Mouse (Mus musculus) T-helper 17 cell (primary cell): ENCODE measurements around the gene Sema4g.

Experiments
- in situ Hi-C, 2 experiments: fragments of 300-600 bp; cut with MboI, MseI; formaldehyde crosslinking; loops; 1 replicate in 1 of 2; 2 replicates in 1 of 2; pipeline ENCODE4 v1.15.1; 2025; ENCODE audit warnings: high pct_unique_total_duplicates in 2 of 2

Sema4g gene

DNA sequence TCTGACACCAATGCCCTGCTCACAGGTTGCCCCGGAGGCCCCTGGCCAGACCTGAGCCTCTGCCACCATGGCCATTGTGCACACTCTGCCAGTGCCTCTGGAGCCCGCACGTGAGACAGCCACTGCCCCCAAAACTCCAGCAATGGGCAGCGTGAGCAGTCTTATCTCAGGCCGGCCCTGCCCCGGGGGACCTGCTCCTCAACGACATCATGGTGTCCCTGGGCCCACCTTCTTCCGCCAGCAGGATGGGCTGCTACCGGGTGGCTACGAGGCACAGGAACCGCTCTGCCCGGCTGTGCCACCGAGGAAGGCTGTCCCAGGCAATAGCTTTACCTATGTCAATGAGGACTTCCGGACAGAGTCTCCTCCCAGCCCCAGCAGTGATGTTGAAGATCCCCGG, 32.5 kb downstream of the Sema4g start:
- in situ Hi-C loops, result no loop called here

DNA sequence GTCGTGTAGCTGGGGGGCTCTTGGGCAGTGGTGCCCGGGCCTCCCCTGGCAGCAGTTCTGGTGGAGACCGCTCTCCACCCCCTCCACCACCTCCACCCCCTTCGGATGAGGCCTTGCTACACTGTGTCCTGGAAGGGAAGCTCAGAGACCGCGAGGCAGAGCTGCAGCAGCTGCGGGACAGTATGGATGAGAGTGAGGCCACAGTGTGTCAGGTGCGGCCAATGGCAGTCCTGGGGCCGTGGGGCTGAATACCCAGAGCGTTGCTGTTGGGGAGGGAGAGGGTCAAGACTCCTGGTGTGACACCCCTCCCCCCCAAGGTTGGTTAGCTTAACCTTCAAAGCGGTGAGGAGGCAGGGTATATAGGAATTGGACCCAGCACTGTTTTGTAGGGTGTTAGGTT, 35.1 kb downstream of the Sema4g start:
- in situ Hi-C loops, result no loop called here

- in situ Hi-C loops, result no loop called here
Measured at GRCm38 (mm10) chr19:45024775-45025174, 35.9 kb downstream of the Sema4g start.

GRCm38 (mm10) chr19:45025937-45026568, 37.2 kb downstream of the Sema4g start:
- in situ Hi-C loops, result no loop called here

GRCm38 (mm10) chr19:45026958-45027670, 38.2 kb downstream of the Sema4g start:
- in situ Hi-C loops, result no loop called here

DNA sequence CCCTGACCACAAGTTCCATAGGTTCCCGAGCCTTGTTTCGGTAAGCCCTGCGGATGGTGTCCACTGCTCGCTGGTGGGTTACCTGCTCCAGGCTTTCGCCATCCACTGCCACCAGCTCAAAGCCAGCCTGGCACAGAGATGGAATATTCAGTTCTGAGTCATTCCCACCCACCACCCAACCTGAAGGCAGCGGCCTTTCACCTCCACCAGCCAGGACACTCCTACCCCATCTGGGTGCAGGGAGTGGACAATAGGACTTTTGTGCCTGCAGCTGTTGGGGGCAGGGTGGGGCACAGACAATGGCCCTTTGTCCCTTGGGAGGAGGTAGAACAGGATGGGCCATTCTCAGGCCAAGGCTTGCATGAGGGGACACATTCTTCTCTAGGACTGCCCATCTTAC, 38.9 kb downstream of the Sema4g start:
- in situ Hi-C loops, result no loop called here

DNA sequence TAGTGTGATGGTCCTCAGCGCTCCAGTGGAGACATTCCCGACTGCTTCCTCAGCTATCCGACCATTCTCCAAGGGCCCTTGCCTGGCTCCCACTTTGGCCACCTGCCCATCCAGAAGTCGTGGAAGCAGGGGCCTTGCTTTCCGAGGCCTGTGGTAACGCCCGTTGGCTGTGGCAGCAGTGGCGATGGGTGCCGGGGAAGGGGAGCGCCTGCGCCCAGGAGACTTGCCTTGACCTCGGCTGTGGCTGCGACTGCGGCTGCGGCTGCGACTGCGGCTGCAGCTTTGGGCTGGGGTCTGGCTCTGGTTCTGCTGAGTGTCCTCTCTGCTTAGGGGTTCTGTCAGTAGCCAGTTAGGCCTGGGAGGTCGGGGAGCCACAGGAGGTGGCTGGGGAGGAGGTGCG, 39.8 kb downstream of the Sema4g start:
- in situ Hi-C loops, result no loop called here

GRCm38 (mm10) chr19:45029571-45029970, 40.7 kb downstream of the Sema4g start:
- in situ Hi-C loops, result no loop called here

GRCm38 (mm10) chr19:45030111-45030510, 41.2 kb downstream of the Sema4g start:
- in situ Hi-C loops, result loop anchor here in 1 of 2 experiments (10.0 kb wide), 1 partner anchor 355 kb away; no protein-coding TSS in a partner anchor

GRCm38 (mm10) chr19:45030746-45031693, 42.1 kb downstream of the Sema4g start:
- in situ Hi-C loops, result loop anchor here in 1 of 2 experiments (10.0 kb wide), 1 partner anchor 356 kb away; no protein-coding TSS in a partner anchor

DNA sequence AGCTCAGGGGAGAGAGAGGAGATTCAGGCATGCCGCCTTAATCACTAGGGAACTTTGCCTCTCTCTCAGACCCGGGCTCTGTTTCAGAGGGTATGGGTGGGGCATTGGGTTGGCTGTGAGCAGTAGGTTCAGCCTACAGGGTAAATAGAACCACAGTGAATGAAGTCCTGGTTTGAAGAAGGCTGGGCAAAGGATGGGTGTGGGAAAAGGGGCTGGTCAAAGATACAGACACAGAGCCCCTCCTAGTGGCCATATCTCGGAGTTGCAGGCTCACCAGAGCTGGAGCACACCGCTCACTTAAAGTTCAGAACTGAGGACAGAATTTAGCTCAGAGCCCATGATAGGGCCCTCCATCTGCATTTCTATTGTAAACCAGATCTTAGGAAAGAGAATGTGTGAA, 42.9 kb downstream of the Sema4g start:
- in situ Hi-C loops, result loop anchor here in 1 of 2 experiments (10.0 kb wide), 1 partner anchor 357 kb away; no protein-coding TSS in a partner anchor

DNA sequence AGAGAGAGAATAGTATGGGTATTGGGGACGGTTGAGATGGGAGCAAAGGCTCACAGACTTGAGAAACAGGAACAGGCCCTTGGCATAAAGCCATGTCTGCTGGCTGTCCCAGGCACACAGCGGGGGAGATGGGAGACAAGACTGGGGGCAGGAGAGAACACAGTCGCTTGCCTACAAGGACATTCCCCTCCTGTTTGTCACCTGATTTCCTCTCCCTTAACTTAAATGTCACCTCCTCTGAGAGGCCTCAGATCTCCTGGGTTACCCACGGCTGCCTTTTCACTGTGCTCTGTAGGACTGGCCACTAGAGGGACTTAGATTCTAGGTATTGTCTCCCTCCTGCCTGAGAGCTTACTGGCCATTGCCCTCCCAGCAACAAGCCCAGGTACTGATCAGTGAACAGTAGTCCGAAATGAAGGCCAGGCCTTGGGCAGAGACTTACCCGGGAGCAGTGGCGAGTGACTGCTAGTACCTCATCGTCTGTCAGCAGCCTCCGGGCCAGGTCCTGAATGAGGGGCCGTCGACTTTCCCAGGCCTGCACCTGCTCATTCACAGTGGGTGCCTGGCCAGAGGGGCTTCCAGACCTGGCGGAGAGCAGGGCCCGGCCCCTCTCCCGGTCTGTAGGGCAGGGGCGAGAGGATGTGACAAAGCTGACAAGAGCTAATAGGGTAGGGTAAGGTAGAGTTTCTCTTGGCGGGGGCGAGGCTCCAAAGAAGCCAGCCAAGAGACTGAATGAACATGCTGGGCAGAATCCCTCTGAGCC, 43.9 kb downstream of the Sema4g start:
- in situ Hi-C loops, result loop anchor here in 1 of 2 experiments (10.0 kb wide), 1 partner anchor 358 kb away; no protein-coding TSS in a partner anchor

DNA sequence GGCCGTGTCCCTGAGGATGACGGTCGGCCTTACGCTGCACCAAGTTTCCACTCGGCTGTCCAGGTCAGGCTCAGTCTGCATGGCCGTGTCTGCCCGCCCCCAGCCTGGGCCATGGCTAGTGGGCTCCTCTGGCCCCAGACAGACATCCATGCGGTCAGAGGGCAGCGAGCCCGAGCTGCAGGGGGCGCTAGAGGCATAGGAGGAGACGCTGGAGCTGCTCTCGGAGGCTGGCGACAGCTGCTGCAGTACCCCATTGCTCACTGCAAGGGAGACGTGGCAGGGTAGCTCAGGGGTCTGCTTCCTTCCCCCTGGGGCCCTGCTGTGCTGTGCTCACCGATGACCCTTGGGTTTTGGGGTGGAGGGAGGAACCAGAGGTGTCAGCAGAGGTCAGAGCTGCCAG, 48.0 kb downstream of the Sema4g start:
- in situ Hi-C loops, result loop anchor here in 1 of 2 experiments (10.0 kb wide), 1 partner anchor 362 kb away; no protein-coding TSS in a partner anchor

DNA sequence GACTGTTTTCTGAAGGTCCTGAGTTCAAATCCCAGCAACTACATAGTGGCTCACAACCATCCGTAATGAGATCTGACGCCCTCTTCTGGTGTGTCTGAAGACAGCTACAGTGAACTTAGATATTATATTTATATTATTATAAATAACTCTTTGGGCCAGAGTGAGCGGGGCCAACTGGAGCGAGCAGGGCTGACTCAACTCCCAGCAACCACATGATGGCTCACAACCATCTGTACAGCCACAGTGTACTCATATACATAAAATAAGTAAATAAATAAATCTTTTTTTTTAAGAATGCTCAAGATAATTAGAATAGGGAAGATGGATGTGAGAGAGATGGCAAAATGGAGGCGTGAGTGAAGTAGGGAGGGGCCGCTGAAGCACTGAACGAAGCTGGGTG, 49.3 kb downstream of the Sema4g start:
- in situ Hi-C loops, result loop anchor here in 1 of 2 experiments (10.0 kb wide), 1 partner anchor 363 kb away; no protein-coding TSS in a partner anchor

GRCm38 (mm10) chr19:45040214-45040613, 51.3 kb downstream of the Sema4g start:
- in situ Hi-C loops, result no loop called here

DNA sequence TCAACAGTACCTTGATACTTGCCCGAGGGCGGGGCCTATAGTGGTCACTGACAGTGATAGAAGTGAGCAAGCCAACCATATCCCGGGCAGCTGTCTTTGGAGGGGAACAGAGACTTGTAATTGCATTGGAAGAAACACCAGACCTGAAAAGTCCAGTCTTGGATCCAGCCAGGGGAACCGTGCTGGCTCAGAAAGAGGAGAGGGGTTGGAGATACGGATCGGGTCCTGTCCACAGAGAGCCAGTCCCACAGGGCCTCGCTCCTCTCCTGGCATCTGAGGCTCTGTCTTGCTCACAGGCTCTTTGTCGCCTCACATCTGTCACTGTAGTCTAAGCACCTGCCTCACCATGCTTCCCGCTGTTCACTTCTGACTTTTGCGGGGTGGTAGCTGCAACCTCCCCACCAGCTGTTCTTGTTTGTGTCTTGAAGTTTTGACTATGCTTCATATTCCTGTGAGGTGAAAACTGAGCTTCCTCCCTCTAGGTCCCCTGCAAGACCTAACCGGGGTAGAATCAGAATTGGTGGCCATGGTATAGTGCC, 55.6 kb downstream of the Sema4g start:
- in situ Hi-C loops, result no loop called here

- in situ Hi-C loops, result no loop called here
Measured at GRCm38 (mm10) chr19:45045236-45045635, 56.3 kb downstream of the Sema4g start.

DNA sequence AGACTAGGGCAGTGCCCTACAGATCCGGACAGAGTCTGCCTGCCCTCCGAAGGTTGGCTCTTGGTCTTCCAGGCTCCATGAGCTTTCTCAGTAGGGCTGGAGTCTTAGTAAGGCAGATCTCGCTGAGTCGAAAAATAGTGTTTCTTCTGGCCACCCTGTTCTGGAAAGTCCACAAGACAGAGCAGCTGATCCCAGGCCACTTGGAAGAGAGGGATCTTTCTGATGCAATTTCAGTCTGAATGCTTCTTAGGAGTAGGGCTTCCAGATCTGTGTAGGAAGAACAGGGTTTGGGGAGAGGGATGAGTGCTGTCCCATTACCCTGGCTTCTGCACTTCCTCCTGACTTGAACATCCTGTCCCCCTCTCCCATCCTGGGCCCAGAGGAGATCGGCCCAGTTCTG, 56.8 kb downstream of the Sema4g start, which contains the start of gene Pdzd7:
Pdzd7 (minus strand) TSS at position 67 of the 400 bp plus-strand sequence.
- in situ Hi-C loops, result no loop called here

DNA sequence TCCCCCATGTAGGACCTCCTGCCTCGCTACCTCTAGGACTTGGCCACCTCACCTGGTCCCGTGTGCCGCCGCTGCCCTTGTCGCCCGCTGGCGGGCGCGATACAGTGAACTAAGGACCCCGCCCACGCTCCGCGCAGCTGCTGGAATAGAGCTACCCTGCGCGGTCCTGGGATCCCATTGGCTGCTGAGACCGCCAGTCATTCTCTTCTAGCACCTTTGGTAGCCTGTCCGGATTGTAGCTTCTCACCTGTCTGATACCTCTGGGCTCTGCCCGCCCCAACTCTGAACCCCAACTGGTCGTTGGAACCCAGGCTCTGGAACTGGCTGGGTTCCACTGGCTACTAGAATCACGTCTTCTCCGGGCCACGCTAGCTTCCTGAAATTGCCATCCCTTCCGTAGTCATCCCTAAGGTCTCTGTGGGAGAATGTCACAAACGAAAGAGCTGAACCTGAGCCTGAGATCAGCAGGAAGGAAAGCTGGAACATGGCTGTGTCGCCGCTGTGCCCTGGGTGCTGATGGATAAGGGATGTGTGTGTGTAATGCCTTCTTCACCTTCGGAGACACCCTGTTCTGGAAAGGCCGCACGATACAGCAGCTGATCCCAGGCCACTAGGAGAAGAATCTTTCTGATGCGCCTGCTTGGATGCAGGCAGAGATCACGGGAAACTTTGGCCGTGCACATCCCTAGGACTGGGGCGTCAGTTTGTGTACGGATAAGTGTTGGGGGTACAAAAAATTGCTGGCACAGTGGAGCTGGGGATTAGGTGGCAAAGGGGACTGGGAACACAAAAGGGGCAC, 57.8 kb downstream of the Sema4g start:
- in situ Hi-C loops, result no loop called here
